Mouse (Mus musculus): ENCODE results near the gene Zmynd8.

- TF ChIP-seq CTCF (IDR thresholded peaks at IDR 0.05; ENCODE audit: control insufficient read depth, insufficient read depth, insufficient read length): no peak
- TF ChIP-seq FOSL1 (IDR thresholded peaks at IDR 0.05; ENCODE audit: insufficient read depth, low read length, poor library complexity, severe bottlenecking): no peak
- TF ChIP-seq USF1 (IDR thresholded peaks at IDR 0.05; ENCODE audit: low read depth): no peak
- TF ChIP-seq MAX (IDR thresholded peaks at IDR 0.05): no peak
- TF ChIP-seq MYOG (IDR thresholded peaks at IDR 0.05; ENCODE audit: control insufficient read depth, extremely low read depth, insufficient read length): no peak
- TF ChIP-seq CEBPB (IDR thresholded peaks at IDR 0.05; ENCODE audit: low read depth): no peak
- no peak for TF ChIP-seq MYOD1 (IDR thresholded peaks at IDR 0.05; ENCODE audit: control insufficient read depth, insufficient read length, low read depth)
These were observed 83.5 kb downstream of the Zmynd8 start for GRCm38 (mm10) chr2:165815103-165815880.
